Mouse (Mus musculus) liver, embryonic 12.5 days (tissue): Measurements from ENCODE around the gene Bpifa3. TPM values are rescaled to one million over a fixed set of nuclear protein-coding genes. Genes with fewer than 3 reads are reported as not detected.
"Not testable (repeated sequence)": the region's sequence is repeated elsewhere in the genome, so short reads cannot be mapped to it uniquely, and the experiment has no call there.

Experiments used
- ATAC-seq: fragments of 200-750 bp; cut with Nextera tagmentation; 2 replicates; pipeline ENCODE4 v1.8.0; 2017; ENCODE audit warnings: moderate number of reproducible peaks, mild to moderate bottlenecking, moderate library complexity
- H3K27ac ChIP-seq: fragments of 300-500 bp; sonication (generic); 2 replicates; pipeline ENCODE4 v1.5.1; 2016; ENCODE audit warnings: mild to moderate bottlenecking
- H3K27me3 ChIP-seq: fragments of 300-500 bp; sonication (generic); replicated peaks from 2 replicates; pipeline ENCODE4 v1.6.1; 2016; ENCODE audit warnings: mild to moderate bottlenecking, moderate library complexity
- H3K36me3 ChIP-seq: fragments of 300-500 bp; sonication (generic); 2 replicates; pipeline ENCODE4 v1.6.1; 2016; ENCODE audit warnings: mild to moderate bottlenecking, moderate library complexity
- H3K4me1 ChIP-seq: fragments of 300-500 bp; sonication (generic); 2 replicates; pipeline ENCODE4 v1.6.1; 2016
- H3K4me2 ChIP-seq: fragments of 300-500 bp; sonication (generic); 2 replicates; pipeline ENCODE4 v1.6.1; 2016; ENCODE audit warnings: mild to moderate bottlenecking, moderate library complexity
- H3K4me3 ChIP-seq: fragments of 300-500 bp; sonication (generic); 2 replicates; pipeline ENCODE4 v1.5.1; 2016; ENCODE audit warnings: mild to moderate bottlenecking, moderate library complexity
- H3K9ac ChIP-seq: fragments of 300-500 bp; sonication (generic); 2 replicates; pipeline ENCODE4 v1.6.1; 2016; ENCODE audit warnings: mild to moderate bottlenecking, moderate library complexity
- H3K9me3 ChIP-seq: fragments of 300-500 bp; sonication (generic); replicated peaks from 2 replicates; pipeline ENCODE4 v1.6.1; 2016; ENCODE audit warnings: mild to moderate bottlenecking, moderate library complexity
- WGBS: fragments of 180-500 bp; shearing (Covaris S2); methylation state at CpG from one replicate; pipeline ENCODE4 v1.1.7; 2016; ENCODE audit not compliant: insufficient replicate concordance; 5-methylcytosine and 5-hydroxymethylcytosine counted together
- polyA plus RNA-seq: library from polyadenylated mRNA; unstranded; fragments of >200 nt; fragmentation: Nextera tagmentation; extraction: Ambion mirVana; gene quantifications from 2 replicates; pipeline ENCODE4 v1.2.1, GENCODE M21; 2016

Gene Bpifa3
- not detected in 2 replicates for polyA plus RNA-seq

GRCm38 (mm10) chr2:154130120-154130519 lies at the start of gene Bpifa3:
Bpifa3 (plus strand) TSS chr2:154130336.
- no peaks in the 10 kb centered on the region for H3K36me3 ChIP-seq
- no peaks in the 10 kb centered on the region for H3K27me3 ChIP-seq
- no peak within 1 kb of the TSS for H3K4me2 ChIP-seq
- no peaks in the 10 kb centered on the region for H3K9me3 ChIP-seq
- H3K9ac ChIP-seq, result no peak within 1 kb of the TSS
- no peaks in the 10 kb centered on the region for H3K4me1 ChIP-seq
- H3K4me3 ChIP-seq, result no peak within 1 kb of the TSS
- 48% methylated on average over 2 of the region's 2 CpGs for WGBS
- H3K27ac ChIP-seq, result no peak within 1 kb of the TSS
- no peak for ATAC-seq

- no peaks in the 10 kb centered on the region for H3K27me3 ChIP-seq
- no peak overlapping the region for H3K27ac ChIP-seq
- no peak for ATAC-seq
- H3K36me3 ChIP-seq, result no peaks in the 10 kb centered on the region
- H3K4me2 ChIP-seq, result no peak overlapping the region
- no peak overlapping the region for H3K9ac ChIP-seq
- WGBS, result 36% methylated on average over 1 of the region's 1 CpGs
- H3K4me3 ChIP-seq, result no peak overlapping the region
- no peaks in the 10 kb centered on the region for H3K4me1 ChIP-seq
- H3K9me3 ChIP-seq, result no peaks in the 10 kb centered on the region
Observed at GRCm38 (mm10) chr2:154097734-154098133, 32.4 kb upstream of the Bpifa3 start.

GRCm38 (mm10) chr2:154117381-154117780 lies 12.8 kb upstream of the Bpifa3 start:
- Histone ChIP-seq H3K4me2 (no peak overlapping the region), H3K4me3 (no peak overlapping the region), H3K27me3 (no peaks in the 10 kb centered on the region), H3K9ac (no peak overlapping the region), H3K36me3 (no peaks in the 10 kb centered on the region), H3K27ac (no peak overlapping the region), H3K4me1 (no peaks in the 10 kb centered on the region), H3K9me3 (no peaks in the 10 kb centered on the region)
- no peak for ATAC-seq
- WGBS, result 58% methylated on average over 3 of the region's 3 CpGs

- WGBS, result 62% methylated on average over 4 of the region's 4 CpGs
- Histone ChIP-seq H3K4me2 (no peak within 1 kb of the TSS), H3K4me1 (no peaks in the 10 kb centered on the region)
Observed at GRCm38 (mm10) chr2:154142580-154142979, 12.4 kb downstream of the Bpifa3 start, which contains the start of gene Bpifa1. Bpifa1 (plus strand) TSS chr2:154142880.

GRCm38 (mm10) chr2:154143735-154144134 lies 13.6 kb downstream of the Bpifa3 start:
- no peaks in the 10 kb centered on the region for H3K4me1 ChIP-seq
- H3K27ac ChIP-seq, result no peak overlapping the region
- 56% methylated on average over 3 of the region's 3 CpGs for WGBS
- no peak overlapping the region for H3K9ac ChIP-seq
- no peak overlapping the region for H3K4me3 ChIP-seq
- no peak for ATAC-seq
- H3K27me3 ChIP-seq, result no peaks in the 10 kb centered on the region
- H3K4me2 ChIP-seq, result no peak overlapping the region
- H3K36me3 ChIP-seq, result no peaks in the 10 kb centered on the region
- no peaks in the 10 kb centered on the region for H3K9me3 ChIP-seq

More at GRCm38 (mm10) chr2:154142580-154142979, 12.4 kb downstream of the Bpifa3 start, which contains the start of gene Bpifa1:
- Histone ChIP-seq H3K4me3 (no peak within 1 kb of the TSS), H3K9ac (no peak within 1 kb of the TSS), H3K36me3 (no peaks in the 10 kb centered on the region), H3K9me3 (no peaks in the 10 kb centered on the region), H3K27ac (no peak within 1 kb of the TSS), H3K27me3 (no peaks in the 10 kb centered on the region)
- ATAC-seq, result no peak

- H3K4me1 ChIP-seq, result no peaks in the 10 kb centered on the region
- no peak overlapping the region for H3K4me2 ChIP-seq
- no peak overlapping the region for H3K27ac ChIP-seq
- no peak for ATAC-seq
- H3K9me3 ChIP-seq, result no peaks in the 10 kb centered on the region
- no peak overlapping the region for H3K4me3 ChIP-seq
- WGBS, result 54% methylated on average over 4 of the region's 4 CpGs
- H3K36me3 ChIP-seq, result no peaks in the 10 kb centered on the region
- no peak overlapping the region for H3K9ac ChIP-seq
- H3K27me3 ChIP-seq, result no peaks in the 10 kb centered on the region
Observed at GRCm38 (mm10) chr2:154147496-154147895, 17.4 kb downstream of the Bpifa3 start.

- no peaks in the 10 kb centered on the region for H3K27me3 ChIP-seq
- H3K4me1 ChIP-seq, result no peaks in the 10 kb centered on the region
- H3K9me3 ChIP-seq, result peaks cover 9% of the 10 kb centered on the region; the same call in 1 of the 2 replicates
- no peak overlapping the region for H3K9ac ChIP-seq
- WGBS, result 25% methylated on average over 3 of the region's 3 CpGs
- ATAC-seq, result no peak
- H3K4me2 ChIP-seq, result no peak overlapping the region
- H3K4me3 ChIP-seq, result no peak overlapping the region
- no peak overlapping the region for H3K27ac ChIP-seq
- no peaks in the 10 kb centered on the region for H3K36me3 ChIP-seq
Observed at GRCm38 (mm10) chr2:154158433-154158832, 28.3 kb downstream of the Bpifa3 start.

- no peak for ATAC-seq
- Histone ChIP-seq H3K4me2 (no peak within 1 kb of the TSS), H3K9ac (no peak within 1 kb of the TSS), H3K4me1 (no peaks in the 10 kb centered on the region), H3K27ac (no peak within 1 kb of the TSS), H3K9me3 (peaks cover 9% of the 10 kb centered on the region; the same call in 1 of the 2 replicates), H3K36me3 (no peaks in the 10 kb centered on the region), H3K27me3 (no peaks in the 10 kb centered on the region), H3K4me3 (no peak within 1 kb of the TSS)
- 64% methylated on average over 8 of the region's 8 CpGs for WGBS
Observed at GRCm38 (mm10) chr2:154162307-154162706, 32.2 kb downstream of the Bpifa3 start, which contains the start of gene Bpifa5. Bpifa5 (plus strand) TSS chr2:154162607.

GRCm38 (mm10) chr2:154163306-154163705 lies 33.2 kb downstream of the Bpifa3 start:
- H3K36me3 ChIP-seq, result no peaks in the 10 kb centered on the region
- 72% methylated on average over 5 of the region's 5 CpGs for WGBS

GRCm38 (mm10) chr2:154169172-154169571 lies 39.0 kb downstream of the Bpifa3 start:
- no peak overlapping the region for H3K27ac ChIP-seq
- H3K27me3 ChIP-seq, result no peaks in the 10 kb centered on the region
- H3K4me1 ChIP-seq, result no peaks in the 10 kb centered on the region
- H3K9me3 ChIP-seq, result no peaks in the 10 kb centered on the region
- no peaks in the 10 kb centered on the region for H3K36me3 ChIP-seq
- no peak overlapping the region for H3K9ac ChIP-seq
- no peak overlapping the region for H3K4me3 ChIP-seq
- 35% methylated on average over 3 of the region's 3 CpGs for WGBS
- ATAC-seq, result no peak
- no peak overlapping the region for H3K4me2 ChIP-seq

More at GRCm38 (mm10) chr2:154163306-154163705, 33.2 kb downstream of the Bpifa3 start:
- Histone ChIP-seq H3K4me3 (no peak overlapping the region), H3K4me2 (no peak overlapping the region), H3K9ac (no peak overlapping the region), H3K4me1 (no peaks in the 10 kb centered on the region), H3K27ac (no peak overlapping the region), H3K9me3 (peaks cover 9% of the 10 kb centered on the region; the same call in 1 of the 2 replicates), H3K27me3 (no peaks in the 10 kb centered on the region)
- ATAC-seq, result no peak

GRCm38 (mm10) chr2:154171621-154172020 lies 41.5 kb downstream of the Bpifa3 start:
- Histone ChIP-seq H3K4me3 (no peak overlapping the region), H3K27me3 (no peaks in the 10 kb centered on the region), H3K4me1 (no peaks in the 10 kb centered on the region), H3K9me3 (no peaks in the 10 kb centered on the region), H3K36me3 (no peaks in the 10 kb centered on the region), H3K27ac (no peak overlapping the region), H3K4me2 (no peak overlapping the region), H3K9ac (no peak overlapping the region)
- ATAC-seq, result no peak
- 48% methylated on average over 6 of the region's 6 CpGs for WGBS

- Histone ChIP-seq H3K4me1 (no peaks in the 10 kb centered on the region), H3K9ac (no peak overlapping the region), H3K27ac (no peak overlapping the region), H3K36me3 (no peaks in the 10 kb centered on the region), H3K9me3 (no peaks in the 10 kb centered on the region), H3K27me3 (no peaks in the 10 kb centered on the region), H3K4me2 (no peak overlapping the region), H3K4me3 (no peak overlapping the region)
- ATAC-seq, result no peak
- 17% methylated on average over 1 of the region's 1 CpGs for WGBS
Observed at GRCm38 (mm10) chr2:154173313-154173712, 43.2 kb downstream of the Bpifa3 start.

GRCm38 (mm10) chr2:154181900-154182299 lies 51.8 kb downstream of the Bpifa3 start:
- WGBS, result 63% methylated on average over 7 of the region's 7 CpGs
- not testable (repeated sequence) for H3K9me3 ChIP-seq, H3K27ac ChIP-seq, H3K36me3 ChIP-seq, H3K9ac ChIP-seq, H3K27me3 ChIP-seq, H3K4me3 ChIP-seq, ATAC-seq, H3K4me1 ChIP-seq, H3K4me2 ChIP-seq
